Mouse (Mus musculus): ENCODE measurements around the gene Kit.

The Kit gene

DNA sequence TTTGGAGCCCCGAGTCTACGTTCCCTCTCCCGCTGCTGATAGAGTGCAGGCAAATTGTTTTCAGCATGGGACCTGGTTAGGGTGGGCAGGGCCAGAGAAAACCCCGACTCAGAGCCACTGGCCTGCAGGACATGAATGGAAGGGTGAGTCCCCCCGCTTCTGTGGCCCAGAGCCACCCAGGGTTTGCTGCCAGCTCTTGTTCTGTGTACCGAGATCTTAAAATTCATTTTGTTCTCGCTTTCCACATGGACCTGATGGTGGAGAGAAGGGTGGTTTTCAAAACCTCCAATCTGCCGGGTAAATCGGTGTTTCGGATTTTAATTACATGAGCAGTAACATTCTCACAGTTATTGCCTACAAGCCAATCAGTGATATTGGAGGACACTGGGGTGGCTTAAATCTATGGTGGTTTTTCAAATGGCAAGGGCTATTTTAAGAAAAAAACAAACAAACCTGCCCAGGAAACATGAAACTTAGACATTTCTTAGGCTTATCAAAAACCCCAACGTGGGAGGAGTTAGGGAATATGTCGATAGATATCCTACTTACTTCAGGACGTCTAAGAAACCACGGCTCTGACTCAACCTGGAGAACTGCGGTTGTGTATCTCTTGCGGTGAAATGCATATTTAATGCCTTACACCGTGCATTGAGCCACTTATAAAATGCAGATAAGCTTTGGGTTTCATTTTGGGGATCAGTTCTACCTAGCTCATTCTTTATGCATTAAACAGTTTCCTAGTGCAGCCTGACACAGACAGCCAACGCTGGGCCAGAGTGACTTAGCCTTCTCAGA, 58.3 kb downstream of the Kit start:
- DNase-seq (ENCODE audit: low read depth, low spot score): no peak

DNA sequence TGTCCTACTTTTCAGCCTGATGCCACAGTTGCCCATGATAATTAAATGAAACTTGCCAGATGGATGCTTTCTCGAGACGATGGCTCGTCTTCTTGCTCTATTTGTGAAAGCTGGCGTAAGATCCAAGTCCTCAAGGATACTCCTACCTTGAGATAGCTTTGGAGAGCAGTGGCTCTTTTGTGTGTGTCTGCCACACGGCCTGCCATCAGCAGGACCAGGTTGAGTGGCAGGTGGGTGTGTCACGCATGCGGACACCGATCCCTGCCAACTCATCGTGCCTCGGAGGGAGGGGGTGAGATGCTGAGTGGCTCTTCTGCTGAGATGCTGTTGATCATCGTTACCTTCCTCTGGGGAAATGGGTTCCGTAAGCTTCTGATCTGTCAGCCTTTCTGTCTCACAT, 60.7 kb downstream of the Kit start:
- no peak for DNase-seq (ENCODE audit: low read depth, low spot score)

DNA sequence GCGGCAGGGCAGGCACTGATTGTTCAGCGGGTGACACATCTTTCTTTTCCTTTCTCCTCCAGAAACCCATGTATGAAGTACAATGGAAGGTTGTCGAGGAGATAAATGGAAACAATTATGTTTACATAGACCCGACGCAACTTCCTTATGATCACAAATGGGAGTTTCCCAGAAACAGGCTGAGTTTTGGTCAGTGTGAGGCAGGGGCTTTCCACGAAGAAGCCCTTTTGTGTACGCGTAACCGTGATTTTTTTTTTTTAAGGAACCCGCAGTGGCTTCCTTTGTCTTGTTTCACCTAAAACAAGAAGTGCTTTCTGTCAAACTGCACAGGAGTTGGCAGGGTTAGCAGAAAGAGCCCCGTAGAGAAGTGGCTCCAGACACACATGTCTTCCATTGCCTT, 65.9 kb downstream of the Kit start:
- DNase-seq (ENCODE audit: low read depth, low spot score): no peak

DNA sequence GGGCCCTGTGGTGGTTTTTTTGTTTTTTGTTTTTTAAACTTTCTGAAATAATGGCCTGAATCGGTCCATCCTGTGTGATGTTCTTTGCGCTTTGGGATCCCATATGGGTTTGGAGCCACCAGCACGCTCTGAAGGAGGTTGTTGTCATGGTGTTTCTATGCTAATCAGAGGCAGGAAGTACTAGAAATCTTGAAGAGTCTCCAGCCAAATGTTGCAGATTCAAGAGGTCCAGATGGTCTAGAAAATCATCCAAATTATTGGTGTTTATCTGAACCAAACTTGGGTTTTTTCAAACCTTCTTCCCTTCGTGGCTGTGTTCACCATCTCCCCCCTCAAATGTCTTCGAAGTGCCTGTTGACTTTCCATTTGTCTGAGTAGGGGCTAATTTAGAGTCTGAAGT, 72.3 kb downstream of the Kit start:
- DNase-seq (ENCODE audit: low read depth, low spot score): no peak

DNA sequence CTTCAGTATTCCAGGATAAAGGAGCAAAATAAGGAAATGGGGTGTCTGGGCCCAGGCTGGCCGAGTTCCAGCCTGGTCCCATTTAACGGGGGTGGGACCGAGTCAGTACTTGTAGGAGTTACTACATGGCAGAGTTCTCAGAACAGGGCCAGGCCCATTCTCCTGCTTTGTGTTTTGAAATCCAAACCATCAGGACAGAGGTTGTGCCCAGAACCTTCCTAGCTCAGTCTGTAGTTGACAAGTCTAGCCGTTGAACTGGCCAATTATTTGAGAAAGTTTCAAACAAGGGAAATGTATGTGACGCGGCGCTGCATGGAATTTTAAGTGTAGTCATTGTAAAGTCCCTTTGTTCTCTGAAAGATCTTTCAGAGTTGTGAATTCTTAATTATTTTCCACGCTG, 75.8 kb downstream of the Kit start:
- DNase-seq (ENCODE audit: low read depth, low spot score): no peak

DNA sequence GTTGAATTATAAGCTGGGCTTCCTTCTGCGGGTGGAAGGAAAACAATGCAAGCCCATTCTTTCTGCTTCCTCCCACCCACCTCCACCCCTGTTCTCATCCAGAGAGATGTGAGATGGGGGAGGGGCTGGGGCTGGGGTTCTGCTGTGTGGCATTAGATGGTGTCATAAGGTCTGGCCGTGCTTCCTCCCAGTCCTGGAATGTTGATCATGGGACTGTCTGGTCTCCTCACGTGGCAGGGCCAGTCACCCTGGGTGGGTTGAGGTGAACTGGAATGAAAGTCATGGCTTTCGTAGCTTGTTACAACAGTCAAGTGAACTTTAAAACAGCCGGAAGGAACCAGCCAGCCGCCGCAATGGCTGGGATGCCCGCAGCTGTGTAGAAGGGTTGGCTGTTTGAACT, 78.7 kb downstream of the Kit start:
- DNase-seq (ENCODE audit: low read depth, low spot score): no peak

DNA sequence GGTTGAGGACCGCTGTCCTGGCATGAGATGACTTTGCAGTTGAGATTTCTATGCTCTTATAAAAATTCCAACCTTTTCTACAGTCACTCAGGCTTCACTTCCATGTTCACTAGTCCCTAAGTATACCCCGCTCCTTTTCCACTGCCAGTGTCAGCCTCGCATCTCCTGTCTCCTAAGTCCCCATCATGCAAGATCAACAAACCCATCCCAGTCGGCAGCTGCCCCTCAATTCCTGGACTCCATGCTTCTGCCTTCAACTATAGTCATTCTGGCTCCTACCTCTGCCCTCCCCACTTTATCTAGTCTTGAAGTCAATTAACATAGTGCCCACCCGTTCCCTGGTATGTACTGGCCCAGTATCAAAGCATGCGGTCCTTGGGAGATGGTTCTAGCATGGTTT, 83.9 kb downstream of the Kit start:
- no peak for DNase-seq (ENCODE audit: low read depth, low spot score)

DNA sequence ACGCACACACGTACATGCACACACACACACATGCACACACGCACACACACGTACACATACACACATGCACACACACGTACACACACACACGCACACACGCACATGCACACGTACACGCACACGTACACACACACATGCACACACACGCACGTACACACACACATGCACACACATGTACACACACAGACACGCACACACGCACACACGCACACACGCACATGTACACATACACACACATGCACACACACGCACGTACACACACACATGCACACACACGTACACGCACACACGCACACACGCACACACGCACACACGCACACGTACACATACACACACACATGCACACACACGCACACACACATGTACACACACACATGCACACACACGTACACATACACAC, 85.6 kb downstream of the Kit start:
- no peak for DNase-seq (ENCODE audit: low read depth, low spot score)

DNA sequence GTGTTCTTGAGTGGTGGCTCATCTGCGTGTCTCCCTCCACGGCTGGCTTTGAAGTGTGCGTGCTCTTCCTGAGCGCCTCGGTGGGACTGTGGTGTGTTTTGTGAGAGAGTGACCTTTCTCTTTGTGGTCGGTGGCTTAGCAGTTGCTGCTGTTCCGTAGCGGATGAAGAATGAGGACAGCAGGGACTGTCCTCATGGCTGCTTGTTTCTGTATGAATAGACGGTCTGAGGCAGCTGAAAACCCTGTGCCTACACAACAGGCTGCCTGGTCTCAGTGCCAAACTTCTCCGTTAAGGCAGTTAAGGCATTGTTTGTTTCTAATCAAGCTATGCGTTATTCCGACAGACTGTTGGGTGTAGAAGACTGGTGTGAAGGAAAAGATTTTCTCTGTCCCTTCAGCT, 87.8 kb downstream of the Kit start:
- no peak for DNase-seq (ENCODE audit: low read depth, low spot score)

DNA sequence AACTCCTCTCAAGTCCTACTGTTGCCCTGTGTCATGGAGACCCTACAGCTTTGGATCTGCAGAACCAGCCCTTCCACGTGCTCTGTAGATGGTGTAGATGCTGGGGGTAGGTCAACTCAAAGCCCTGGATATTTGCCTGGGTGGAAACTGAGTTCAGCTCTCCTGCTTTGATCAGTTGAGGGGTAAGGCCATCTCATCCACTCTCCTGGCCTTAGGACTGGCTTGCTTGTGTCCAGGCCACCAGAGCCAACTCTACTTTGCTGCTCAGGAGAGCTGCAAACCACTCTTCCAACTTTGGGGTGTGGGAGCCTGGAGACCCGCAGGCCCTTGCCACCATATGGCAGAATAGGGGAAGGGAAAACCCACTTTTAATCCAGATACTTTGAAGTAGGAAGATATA, 89.1 kb downstream of the Kit start:
- no peak for DNase-seq (ENCODE audit: low read depth, low spot score)

DNA sequence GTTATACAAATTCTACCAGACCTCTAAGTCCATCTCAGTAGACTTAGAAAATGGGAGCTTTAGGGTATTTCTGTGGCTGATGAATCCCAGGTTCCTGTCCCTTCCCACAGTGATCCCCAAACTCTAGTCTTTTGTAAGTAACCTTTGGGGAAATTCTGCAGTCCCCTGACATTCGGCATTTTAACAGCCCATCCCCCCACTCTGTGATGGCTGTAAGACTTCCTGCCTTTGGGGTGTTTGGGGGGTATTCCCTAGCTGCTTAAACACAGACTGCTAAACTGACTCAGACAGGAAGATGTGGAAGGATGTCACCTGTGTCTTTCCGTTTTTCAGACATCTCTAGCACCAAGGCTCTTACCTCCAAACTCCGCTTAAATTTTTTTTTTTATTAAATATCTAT, 92.4 kb downstream of the Kit start:
- no peak for DNase-seq (ENCODE audit: low read depth, low spot score)

DNA sequence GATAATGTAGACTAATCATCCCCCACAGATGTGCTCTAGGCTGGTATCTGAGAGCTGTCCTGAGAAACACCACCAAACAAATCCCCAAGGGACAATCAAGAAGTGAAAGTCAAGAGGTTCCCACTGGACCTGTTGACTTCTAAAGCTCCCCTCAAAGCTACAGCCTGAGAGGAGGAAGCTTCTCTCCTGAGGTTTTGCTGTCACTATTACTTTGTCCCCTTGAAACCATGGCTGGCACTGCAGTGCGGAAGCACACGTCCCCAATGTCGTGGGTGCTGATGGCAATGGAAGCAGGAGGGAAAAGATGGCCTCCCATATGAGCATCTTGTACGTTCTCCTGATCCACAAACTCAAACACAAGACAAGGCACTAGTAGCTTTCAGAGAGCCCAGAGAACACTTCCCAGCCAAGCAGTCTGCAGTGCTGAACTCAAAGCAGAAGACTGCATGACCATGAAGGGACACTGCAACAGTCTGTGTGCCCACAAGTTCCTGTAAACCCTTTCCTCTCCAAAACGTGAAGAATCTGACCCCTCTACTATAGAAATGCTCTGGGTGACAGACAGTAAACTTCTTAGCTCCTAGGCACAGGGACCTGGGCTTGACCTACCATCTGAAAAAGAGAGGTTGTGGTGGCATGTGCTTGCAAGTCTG, 96.5 kb downstream of the Kit start:
- DNase-seq (ENCODE audit: low read depth, low spot score): no peak

DNA sequence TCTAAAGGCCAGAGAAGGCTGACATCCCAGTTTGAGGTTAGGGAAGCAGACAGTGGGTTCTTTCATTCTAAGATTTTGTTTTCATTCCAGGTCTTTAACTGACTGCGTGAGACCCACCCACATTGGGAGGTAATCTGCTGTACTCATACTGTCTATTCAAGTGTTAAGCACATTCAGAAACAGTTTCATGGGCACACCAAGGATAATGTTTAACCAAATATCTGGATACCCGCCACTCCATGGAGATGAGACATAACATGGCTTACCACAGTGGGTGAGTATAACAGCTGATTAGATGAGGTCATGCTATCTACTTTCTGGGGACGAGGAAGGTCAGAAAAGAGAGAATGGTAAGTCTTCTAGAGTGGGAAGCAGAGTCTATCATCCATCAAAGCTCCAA, 101.3 kb downstream of the Kit start:
- no peak for DNase-seq (ENCODE audit: low read depth, low spot score)

DNA sequence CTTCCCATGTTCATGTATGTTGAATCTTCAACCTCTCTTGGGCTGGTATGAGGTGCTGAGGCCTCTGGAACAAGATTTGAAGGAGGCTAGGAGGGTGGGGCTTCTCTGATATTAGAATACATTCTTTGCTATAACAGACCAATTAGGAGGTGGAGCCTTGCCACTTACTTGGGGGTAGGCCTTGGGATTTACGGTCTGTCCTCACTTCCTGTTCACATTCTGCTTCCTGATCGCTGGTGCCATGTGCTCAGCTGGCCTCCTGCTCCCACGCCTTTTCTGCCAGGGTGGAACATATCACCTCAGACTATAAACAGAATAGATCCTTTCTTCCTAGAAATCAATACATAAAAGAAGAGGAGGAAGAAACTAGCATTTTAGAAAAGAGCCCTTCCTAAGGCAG, 105.2 kb downstream of the Kit start:
- DNase-seq (ENCODE audit: low read depth, low spot score): no peak

DNA sequence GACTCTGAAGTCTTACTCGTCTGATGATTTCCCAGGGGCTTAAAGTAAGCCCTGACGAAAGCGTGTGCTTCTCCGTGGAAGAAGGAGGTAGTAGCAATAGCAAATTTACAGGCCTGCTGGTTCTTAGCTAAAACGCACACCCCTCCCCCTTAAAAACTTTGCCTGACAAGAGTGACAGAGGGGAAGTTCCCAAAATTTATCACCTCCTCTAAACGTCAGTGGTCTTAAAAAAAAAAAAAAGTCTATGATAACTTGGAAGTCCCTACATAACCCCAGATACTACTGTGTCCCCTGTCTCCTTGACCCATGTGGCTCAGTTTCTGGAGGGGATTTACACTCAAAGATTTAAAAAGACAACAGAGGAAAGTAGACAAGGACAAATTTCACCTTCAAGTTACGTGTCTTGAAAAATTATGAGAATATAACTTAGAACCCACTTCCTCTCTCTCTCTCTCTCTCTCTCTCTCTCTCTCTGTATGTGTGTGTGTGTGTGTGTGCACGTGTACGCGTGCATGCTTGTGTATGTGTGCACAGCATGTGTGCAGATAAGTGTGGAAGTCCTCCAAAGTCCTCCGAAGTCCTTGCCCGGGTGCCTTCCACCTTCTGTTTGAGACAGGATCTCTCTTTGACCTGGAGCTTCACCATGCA, 120.6 kb downstream of the Kit start:
- no peak for DNase-seq (ENCODE audit: low read depth, low spot score)

DNA sequence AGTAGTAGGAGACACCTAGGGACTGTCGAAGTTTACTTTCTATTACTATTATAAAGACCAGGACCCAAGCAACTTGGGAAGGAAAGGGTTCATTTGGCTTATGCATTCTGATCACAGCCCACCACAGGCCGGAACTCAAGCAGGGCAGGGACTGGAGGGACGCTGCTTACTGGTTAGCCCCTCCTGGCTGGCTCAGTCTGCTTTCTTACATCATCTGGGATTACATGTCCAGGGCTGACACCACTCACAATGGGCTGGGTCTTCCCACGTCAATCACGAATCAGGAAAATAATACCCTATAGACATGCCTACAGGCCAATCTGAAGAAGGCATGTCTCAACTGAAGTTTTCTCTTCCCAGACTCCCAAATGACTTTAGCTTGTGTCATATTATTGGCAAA, 122.2 kb downstream of the Kit start:
- DNase-seq (ENCODE audit: low read depth, low spot score): no peak

DNA sequence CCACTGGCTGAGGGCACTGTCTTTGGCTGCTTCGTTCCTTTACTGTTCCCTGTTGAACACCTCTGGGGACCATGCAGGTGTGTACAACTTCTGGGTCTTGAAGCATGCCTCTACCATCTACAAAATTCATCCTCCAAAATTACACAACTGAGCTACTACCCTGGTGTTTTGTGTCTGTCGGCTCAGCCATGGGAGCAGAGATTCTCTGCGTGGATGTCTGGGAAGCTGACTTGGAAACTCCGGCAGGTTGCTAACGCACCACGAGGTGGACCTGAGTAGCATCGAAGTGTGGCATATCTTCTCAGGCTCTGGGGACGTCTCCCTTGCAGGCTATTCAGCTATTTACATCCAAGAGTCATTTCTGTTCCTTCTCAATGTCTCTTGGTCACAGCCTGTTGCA, 123.8 kb downstream of the Kit start:
- DNase-seq (ENCODE audit: low read depth, low spot score): no peak

DNA sequence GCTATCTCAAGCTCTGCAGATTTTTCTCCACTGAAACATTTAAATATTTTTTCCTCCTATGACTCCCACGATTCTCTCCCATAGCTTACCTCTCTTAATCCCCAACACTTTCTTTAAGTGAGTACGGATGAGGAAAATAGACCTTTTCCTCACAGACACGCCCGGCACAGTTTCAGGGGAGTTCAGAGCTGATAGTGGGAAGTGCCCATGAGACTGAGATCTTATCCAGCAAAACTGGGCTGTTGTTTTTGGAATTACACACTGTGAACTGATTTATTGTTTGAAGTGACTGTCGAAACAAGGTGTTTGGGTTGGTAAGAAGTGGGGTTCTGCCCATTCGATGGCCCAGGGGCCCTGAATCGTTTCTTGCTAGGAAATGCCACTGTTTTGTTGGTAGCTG, 124.4 kb downstream of the Kit start:
- no peak for DNase-seq (ENCODE audit: low read depth, low spot score)

DNA sequence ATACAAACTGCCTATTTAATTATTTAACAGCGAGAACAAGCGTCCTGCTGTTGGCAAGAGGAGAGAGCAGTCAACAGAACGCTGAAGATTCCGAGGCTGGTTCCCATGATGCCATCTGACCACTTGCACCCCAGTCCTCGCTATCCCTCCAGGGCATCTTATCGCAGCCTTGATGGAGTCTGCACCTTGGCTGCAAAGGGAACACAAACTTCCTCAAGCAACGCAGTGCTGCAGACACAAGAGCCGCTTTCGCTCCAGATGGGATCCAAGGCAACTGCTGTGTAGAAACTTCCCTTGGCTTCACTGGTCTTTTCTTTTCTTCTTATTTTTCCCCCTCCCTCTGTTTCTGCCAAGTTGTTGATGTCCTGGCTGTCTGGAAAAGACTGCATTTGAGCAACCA, 124.8 kb downstream of the Kit start:
- no peak for DNase-seq (ENCODE audit: low read depth, low spot score)

DNA sequence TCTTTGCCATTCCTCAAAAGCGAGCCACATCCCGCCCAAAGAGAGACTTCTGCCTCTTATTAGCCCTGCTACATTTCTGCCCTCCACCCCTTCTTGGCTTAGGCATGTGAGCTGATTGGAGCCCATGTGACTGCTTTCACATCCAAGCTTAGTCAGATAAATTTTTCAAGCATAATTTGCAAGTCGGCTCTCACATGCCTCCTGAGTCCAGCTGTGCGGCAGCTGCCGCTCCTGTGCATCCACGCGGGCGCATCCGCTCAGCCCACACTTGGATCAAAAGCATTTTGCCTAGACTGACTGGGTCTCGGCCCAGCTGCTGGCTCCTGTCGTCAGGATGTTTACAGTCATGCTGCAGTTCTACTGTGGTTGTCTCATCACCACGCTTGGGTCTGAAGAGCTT, 126.9 kb downstream of the Kit start:
- DNase-seq (ENCODE audit: low read depth, low spot score): no peak

DNA sequence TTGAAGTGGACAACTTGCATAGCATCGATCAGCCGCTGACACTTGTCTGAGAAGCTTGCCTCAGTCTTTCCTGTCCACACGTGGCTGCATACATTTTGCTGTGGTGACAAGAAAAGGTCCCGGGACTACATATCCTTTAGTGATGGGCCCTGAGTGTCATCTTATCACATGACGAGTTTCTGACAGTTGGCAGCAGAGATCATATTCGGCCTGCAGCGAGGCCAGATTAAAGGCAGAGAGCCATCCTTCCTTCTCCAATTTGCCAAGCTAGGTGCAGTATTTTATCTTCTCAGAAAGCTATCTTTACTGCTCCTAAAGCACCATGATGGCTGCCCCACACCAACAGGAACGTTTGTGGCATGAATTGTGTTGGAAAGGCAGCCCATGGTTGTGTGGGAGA, 127.4 kb downstream of the Kit start:
- no peak for DNase-seq (ENCODE audit: low read depth, low spot score)

DNA sequence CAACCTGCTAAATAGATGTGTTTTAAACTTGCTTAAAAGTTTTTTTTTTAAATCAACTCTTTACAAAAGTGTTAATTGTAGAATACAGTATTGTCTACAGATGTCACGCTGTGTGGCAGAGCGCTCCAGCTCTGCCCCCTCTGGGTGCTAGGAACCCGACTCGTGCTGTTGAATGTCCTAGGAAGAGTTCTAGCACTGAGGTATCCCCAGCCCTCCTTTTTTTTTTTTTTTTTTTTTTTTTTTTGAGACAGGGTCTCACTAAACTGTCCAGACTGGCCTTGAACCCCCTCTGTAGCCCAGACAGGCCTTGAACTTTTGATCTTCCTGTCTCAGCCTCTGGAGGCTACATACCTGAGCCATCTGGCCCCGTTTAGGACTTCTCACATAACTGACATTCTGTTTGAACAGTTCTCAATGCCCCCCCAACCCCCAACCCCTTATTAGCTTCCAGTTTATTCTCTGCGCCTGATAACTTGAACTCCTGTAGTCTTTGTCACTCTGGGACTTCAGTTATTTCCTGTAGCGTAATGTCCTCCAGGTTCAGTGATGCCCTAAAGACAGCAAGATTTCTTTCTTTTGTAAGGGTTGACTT, 130.0 kb downstream of the Kit start:
- peak; percentile 16 for DNase-seq (ENCODE audit: low read depth, low spot score)

DNA sequence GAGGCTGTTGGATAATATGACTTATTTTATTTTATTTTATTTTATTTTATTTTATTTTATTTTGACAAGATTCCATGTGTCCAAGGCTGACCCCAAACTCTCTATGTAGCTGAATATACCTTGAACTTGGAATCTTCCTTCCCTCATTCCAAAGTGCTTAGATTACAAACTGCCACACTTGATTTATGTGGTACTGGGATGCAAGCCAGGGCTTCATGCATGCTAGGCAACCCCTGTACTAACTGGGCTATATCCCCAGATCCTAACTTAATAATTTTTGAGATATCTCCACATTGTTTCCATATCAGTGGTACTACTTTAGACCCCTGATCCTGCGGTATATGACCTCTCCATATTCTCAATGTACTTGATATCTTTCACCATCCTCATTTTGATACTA, 130.7 kb downstream of the Kit start:
- no peak for DNase-seq (ENCODE audit: low read depth, low spot score)

Measured in forelimb bud, embryonic 11.5 days (tissue).